Mouse (Mus musculus) C2C12 (cell line): ENCODE measurements around the gene E2f6.
A peak's percentile ranks its signal among the peaks of the same experiment; 100 is the strongest.

Experiments
- CEBPB ChIP-seq: IDR thresholded peaks from one replicate; pipeline ENCODE4 v1.6.1; 2011; ENCODE audit warnings: low read depth, mild to moderate bottlenecking, control low read depth, moderate library complexity
- CTCF ChIP-seq: IDR thresholded peaks from one replicate; pipeline ENCODE4 v1.5.1; 2011; ENCODE audit not compliant: control insufficient read depth, insufficient read depth, insufficient read length
- MAX ChIP-seq: IDR thresholded peaks from one replicate; pipeline ENCODE4 v1.6.1; 2011; ENCODE audit warnings: mild to moderate bottlenecking, control low read depth
- MYOD1 ChIP-seq: IDR thresholded peaks from one replicate; pipeline ENCODE4 v1.6.1; 2011; ENCODE audit warnings: low read depth; ENCODE audit not compliant: control insufficient read depth, insufficient read length
- USF1 ChIP-seq: IDR thresholded peaks from one replicate; pipeline ENCODE4 v1.6.1; 2011; ENCODE audit warnings: low read depth, mild to moderate bottlenecking, control low read depth, moderate library complexity

GRCm38 (mm10) chr12:16808045-16808444, 2.7 kb upstream of the E2f6 start:
- TF ChIP-seq CTCF = peak; percentile 44
- TF ChIP-seq USF1 = no peak
- TF ChIP-seq MYOD1 = no peak
- no peak for TF ChIP-seq MAX
- no peak for TF ChIP-seq CEBPB
